9 mouse cellular contexts compared by ENCODE assay signal in genomic region chr8:92353405-92353804, GRCm38 (mm10). TPM values are rescaled to one million over a fixed set of nuclear protein-coding genes. Genes with fewer than 3 reads are reported as not detected.
DNase-seq lines count a peak whose midpoint lies in the region; ATAC-seq and TF ChIP-seq lines count a peak whose summit lies in the region.
"Had no signal": no experiment of that assay in that cellular context is flagged by ENCODE, and none has a peak within 500 bp of the region (broad histone marks: within the 10 kb centered on the region; RNA-seq: fewer than 3 reads in every experiment).

No protein-coding gene starts in this region.

- peaks cover 45% of the 10 kb centered on the region for H3K27me3 ChIP-seq in lung, embryonic 16.5 days (ENCODE audit: control insufficient read depth, insufficient read depth, low read depth, low read length)
- H3K27me3 ChIP-seq in hindbrain, embryonic 15.5 days, result peaks cover 5% of the 10 kb centered on the region; the same call in 1 of the 2 replicates
- H3K27me3 ChIP-seq in neural tube, embryonic 13.5 days, result peaks cover 37% of the 10 kb centered on the region

- H3K36me3 ChIP-seq in lung, embryonic 16.5 days (ENCODE audit: control insufficient read depth, insufficient read depth, low read length), result no peaks in the 10 kb centered on the region
- H3K36me3 ChIP-seq in hindbrain, embryonic 15.5 days, result no peaks in the 10 kb centered on the region
- H3K36me3 ChIP-seq in neural tube, embryonic 13.5 days, result no peaks in the 10 kb centered on the region

- DNase-seq in gastrocnemius, adult 2 months, result no peak
- no peak for DNase-seq in gastrocnemius, adult 18-20 months (ENCODE audit: low spot score)
- no peak for DNase-seq in lung, postnatal 36 days
- DNase-seq in adrenal gland, postnatal 25 days, result no peak
- DNase-seq in left cerebral cortex, postnatal 4 days, result no peak

- TF ChIP-seq CTCF in gastrocnemius, adult 2 months (IDR thresholded peaks at IDR 0.05), result no peak

- no peaks in the 10 kb centered on the region for H3K9me3 ChIP-seq in lung, embryonic 16.5 days (ENCODE audit: control insufficient read depth, low read length)
- H3K9me3 ChIP-seq in hindbrain, embryonic 15.5 days, result no peaks in the 10 kb centered on the region
- H3K9me3 ChIP-seq in neural tube, embryonic 13.5 days, result no peaks in the 10 kb centered on the region

- peak overlapping the region; percentile 28; the same call in 1 of the 2 replicates for H3K27ac ChIP-seq in gastrocnemius, adult 2 months
- H3K27ac ChIP-seq in lung, embryonic 16.5 days (ENCODE audit: low read length), result 0 out of 2 replicates have a peak overlapping the region, but pooled peaks have one; percentile 16
- H3K27ac ChIP-seq in hindbrain, embryonic 15.5 days (replicated peaks), result peak overlapping the region; percentile 94; the same call in 1 of the 2 replicates
- no peak overlapping the region for H3K27ac ChIP-seq in neural tube, embryonic 13.5 days (replicated peaks)

- peak overlapping the region; percentile 75 for H3K4me2 ChIP-seq in lung, embryonic 16.5 days (ENCODE audit: low read depth, low read length)
- H3K4me2 ChIP-seq in hindbrain, embryonic 15.5 days, result peak overlapping the region; percentile 70
- peak overlapping the region; percentile 78 for H3K4me2 ChIP-seq in neural tube, embryonic 13.5 days

- peak overlapping the region; percentile 21 for H3K4me3 ChIP-seq in gastrocnemius, adult 2 months
- peak overlapping the region; percentile 75 for H3K4me3 ChIP-seq in lung, embryonic 16.5 days (ENCODE audit: low read length)
- H3K4me3 ChIP-seq in hindbrain, embryonic 15.5 days, result peak overlapping the region; percentile 81
- H3K4me3 ChIP-seq in neural tube, embryonic 13.5 days, result peak overlapping the region; percentile 65

- 6% methylated on average over 6 of the region's 6 CpGs for WGBS in lung, embryonic 16.5 days
- WGBS in hindbrain, embryonic 15.5 days, result 14% methylated on average over 6 of the region's 6 CpGs
- WGBS in neural tube, embryonic 13.5 days, result 12% methylated on average over 6 of the region's 6 CpGs

- no peak for ATAC-seq in lung, embryonic 16.5 days (ENCODE audit: low read depth)
- ATAC-seq in hindbrain, embryonic 15.5 days (ENCODE audit: low FRiP score, low read depth), result no peak
- ATAC-seq in neural tube, embryonic 13.5 days (ENCODE audit: low read depth), result no peak

- intact Hi-C loops in gastrocnemius, adult 2 months (cut with DNase I), result loop anchor here (10.0 kb wide), 1 partner anchor 969 kb away; no protein-coding TSS in a partner anchor
- intact Hi-C loops in left cerebral cortex, postnatal 4 days (cut with DNase I), result loop anchor here (10.0 kb wide), 2 partner anchors 819 to 1159 kb away; partner anchors contain the start of gene Aktip

- peak overlapping the region; percentile 69 for H3K9ac ChIP-seq in lung, embryonic 16.5 days (ENCODE audit: low read length)
- H3K9ac ChIP-seq in hindbrain, embryonic 15.5 days, result 0 out of 2 replicates have a peak overlapping the region, but pooled peaks have one; percentile 53
- H3K9ac ChIP-seq in neural tube, embryonic 13.5 days, result peak overlapping the region; percentile 13; the same call in 1 of the 2 replicates

- H3K4me1 ChIP-seq in lung, embryonic 16.5 days (replicated peaks; ENCODE audit: control insufficient read depth, insufficient read depth, low read length), result peaks cover 15% of the 10 kb centered on the region; the same call in 1 of the 2 replicates
- H3K4me1 ChIP-seq in hindbrain, embryonic 15.5 days (replicated peaks), result peaks cover 38% of the 10 kb centered on the region
- peaks cover 55% of the 10 kb centered on the region for H3K4me1 ChIP-seq in neural tube, embryonic 13.5 days (replicated peaks)

RNA-seq across cellular contexts. Expression of gene Irx5, which starts 4.0 kb away (rescaled TPM):
- total RNA-seq in gastrocnemius, adult 2 months (2021), result not detected
- 1 to 10 TPM in 1 of 2 experiments, under 1 TPM in 1; 0.12 to 5.3 TPM for total RNA-seq in gastrocnemius, adult 18-20 months (2021)
- polyA plus RNA-seq in lung, embryonic 16.5 days (2015; fragmentation: Nextera tagmentation; extraction: Ambion mirVana), result 10.4 and 11.9 TPM in 2 replicates
- 16.0 and 24.2 TPM in 2 replicates for polyA plus RNA-seq in hindbrain, embryonic 15.5 days (2015; fragmentation: Nextera tagmentation; extraction: Ambion mirVana)
- 8.5 and 9.9 TPM in 2 replicates for polyA plus RNA-seq in neural tube, embryonic 13.5 days (2015; fragmentation: Nextera tagmentation; extraction: Ambion mirVana)
- 2.9 and 3.3 TPM in 2 replicates for total RNA-seq in adrenal gland, postnatal 25 days (2021)
- total RNA-seq in left cerebral cortex, postnatal 4 days (2021), result not detected
- total RNA-seq: hematopoietic stem cell, adult 5-6 weeks had no signal

Comparison
In these comparisons a context has a peak if more than half of its experiments do, and no peak if none do; other contexts are left out.
1. H3K4me3 ChIP-seq: peak in every context shown above with its lines; median percentile 81 in hindbrain, embryonic 15.5 days; 75 in lung, embryonic 16.5 days; 65 in neural tube, embryonic 13.5 days; 21 in gastrocnemius, adult 2 months.
2. H3K9ac ChIP-seq: peak in every context shown above with its lines; median percentile 69 in lung, embryonic 16.5 days; 53 in hindbrain, embryonic 15.5 days; 13 in neural tube, embryonic 13.5 days.